Mouse (Mus musculus): ENCODE results near the gene Exoc2. TPM values are rescaled to one million over a fixed set of nuclear protein-coding genes. Genes with fewer than 3 reads are reported as not detected.

Gene Exoc2
- polyA plus RNA-seq, 1 experiment from 2014 or later, result 54.6 TPM

DNA sequence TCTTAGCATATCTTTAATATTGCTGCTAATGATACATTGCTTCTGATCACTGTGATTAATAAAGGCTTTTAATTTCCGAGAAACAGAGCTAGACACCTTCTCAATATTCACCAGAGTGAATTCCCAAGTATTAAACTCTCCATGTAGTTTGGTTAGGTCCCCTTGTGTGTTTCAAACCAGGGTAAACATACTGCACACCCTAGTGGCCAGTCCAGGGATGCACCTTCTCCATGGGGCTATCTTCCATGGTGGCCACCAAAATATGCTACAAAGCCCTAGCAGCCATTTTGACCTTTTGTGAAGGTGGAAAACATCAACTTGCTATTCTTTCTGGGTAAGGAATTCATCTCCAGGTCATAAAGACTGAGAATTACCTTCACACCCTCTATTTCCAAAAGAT is 7.8 kb upstream of the Exoc2 start:
- no peak for DNase-seq (ENCODE audit: low spot score)
- peaks cover 5% of the 10 kb centered on the region; the same call in 1 of the 2 replicates for H3K27me3 ChIP-seq (replicated peaks; ENCODE audit: control insufficient read depth, insufficient read depth, low read length)

DNA sequence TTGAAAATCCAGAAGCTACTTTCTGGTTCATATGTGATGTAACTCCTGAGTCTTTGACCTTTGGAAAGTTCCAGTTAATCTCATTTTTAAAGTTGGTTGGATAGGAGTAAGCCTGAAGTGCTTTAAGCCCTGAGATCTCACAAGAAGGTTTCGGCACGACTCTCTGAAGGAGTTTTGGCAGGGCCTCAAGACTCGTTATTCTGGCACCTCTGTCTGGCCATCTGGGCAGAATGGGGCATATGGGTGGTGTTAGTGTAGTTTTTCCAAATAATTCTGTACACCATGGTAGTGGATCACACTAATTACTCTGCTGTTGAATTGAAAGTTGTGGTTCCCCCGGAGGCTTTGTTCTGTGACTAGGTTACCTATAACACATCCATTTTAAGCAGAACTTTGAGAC is 4.3 kb upstream of the Exoc2 start:
- 29% methylated on average over 4 of the region's 4 CpGs for WGBS
- Histone ChIP-seq H3K27ac (ENCODE audit: low read depth, low read length) (no peak overlapping the region), H3K4me2 (ENCODE audit: low read length) (no peak overlapping the region), H3K9me3 (replicated peaks; ENCODE audit: control insufficient read depth, low read length) (no peaks in the 10 kb centered on the region), H3K27me3 (replicated peaks; ENCODE audit: control insufficient read depth, insufficient read depth, low read length) (no peaks in the 10 kb centered on the region), H3K4me1 (ENCODE audit: control insufficient read depth, insufficient read depth, low read length) (peaks cover 3% of the 10 kb centered on the region; the same call in 1 of the 2 replicates), H3K36me3 (ENCODE audit: control insufficient read depth, insufficient read depth, low read length) (no peaks in the 10 kb centered on the region), H3K9ac (ENCODE audit: low read length) (no peak overlapping the region), H3K4me3 (ENCODE audit: low read depth, low read length) (no peak overlapping the region)
- DNase-seq (ENCODE audit: low spot score) (peak; percentile 78), ATAC-seq (peak; percentile 40; the same call in 1 of the 2 replicates)

More for the DNA sequence above, 7.8 kb upstream of the Exoc2 start:
- ATAC-seq, result no peak
- 86% methylated on average over 1 of the region's 1 CpGs for WGBS
- no peak overlapping the region for H3K9ac ChIP-seq (ENCODE audit: low read length)
- H3K4me2 ChIP-seq (ENCODE audit: low read length), result no peak overlapping the region
- no peaks in the 10 kb centered on the region for H3K36me3 ChIP-seq (ENCODE audit: control insufficient read depth, insufficient read depth, low read length)
- no peak overlapping the region for H3K4me3 ChIP-seq (ENCODE audit: low read depth, low read length)
- 0 out of 2 replicates have a peak, but pooled peaks cover 3% of the 10 kb centered on the region for H3K4me1 ChIP-seq (ENCODE audit: control insufficient read depth, insufficient read depth, low read length)
- H3K27ac ChIP-seq (ENCODE audit: low read depth, low read length), result no peak overlapping the region
- no peaks in the 10 kb centered on the region for H3K9me3 ChIP-seq (replicated peaks; ENCODE audit: control insufficient read depth, low read length)

DNA sequence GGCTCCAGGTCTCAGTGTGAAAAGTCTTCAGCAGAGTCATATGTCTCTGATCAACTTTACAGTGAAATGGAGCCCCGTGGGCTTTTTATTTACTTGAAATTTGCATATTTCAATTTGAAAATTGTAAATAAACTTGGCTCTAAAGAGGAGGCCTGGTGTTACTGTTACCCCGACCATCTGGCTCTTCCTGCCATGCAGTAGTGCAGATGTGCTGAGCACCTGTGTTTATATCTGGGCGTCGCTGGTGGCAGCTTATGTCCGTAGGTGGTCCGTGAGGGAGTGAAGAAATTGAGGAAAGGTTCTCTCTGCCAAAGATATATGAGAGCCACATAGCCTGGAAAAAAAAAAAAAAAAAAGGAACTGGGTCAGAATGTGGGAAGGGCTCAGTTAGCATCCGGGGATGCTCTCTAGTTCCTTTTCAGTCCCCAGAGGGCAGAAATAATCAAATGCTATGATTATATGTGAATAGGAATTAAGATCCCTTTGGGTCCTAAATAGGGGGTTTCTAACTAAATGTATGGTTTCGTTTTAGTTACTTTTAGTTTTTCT is 2.7 kb upstream of the Exoc2 start:
- no peak overlapping the region for H3K4me3 ChIP-seq (ENCODE audit: low read depth, low read length)
- H3K27ac ChIP-seq (ENCODE audit: low read depth, low read length), result no peak overlapping the region
- H3K9me3 ChIP-seq (replicated peaks; ENCODE audit: control insufficient read depth, low read length), result no peaks in the 10 kb centered on the region
- H3K27me3 ChIP-seq (replicated peaks; ENCODE audit: control insufficient read depth, insufficient read depth, low read length), result no peaks in the 10 kb centered on the region
- H3K4me1 ChIP-seq (ENCODE audit: control insufficient read depth, insufficient read depth, low read length), result peaks cover 6% of the 10 kb centered on the region; the same call in 1 of the 2 replicates
- no peaks in the 10 kb centered on the region for H3K36me3 ChIP-seq (ENCODE audit: control insufficient read depth, insufficient read depth, low read length)
- WGBS, result 53% methylated on average over 8 of the region's 8 CpGs
- no peak for ATAC-seq
- no peak for DNase-seq (ENCODE audit: low spot score)
- no peak overlapping the region for H3K9ac ChIP-seq (ENCODE audit: low read length)
- no peak overlapping the region for H3K4me2 ChIP-seq (ENCODE audit: low read length)

DNA sequence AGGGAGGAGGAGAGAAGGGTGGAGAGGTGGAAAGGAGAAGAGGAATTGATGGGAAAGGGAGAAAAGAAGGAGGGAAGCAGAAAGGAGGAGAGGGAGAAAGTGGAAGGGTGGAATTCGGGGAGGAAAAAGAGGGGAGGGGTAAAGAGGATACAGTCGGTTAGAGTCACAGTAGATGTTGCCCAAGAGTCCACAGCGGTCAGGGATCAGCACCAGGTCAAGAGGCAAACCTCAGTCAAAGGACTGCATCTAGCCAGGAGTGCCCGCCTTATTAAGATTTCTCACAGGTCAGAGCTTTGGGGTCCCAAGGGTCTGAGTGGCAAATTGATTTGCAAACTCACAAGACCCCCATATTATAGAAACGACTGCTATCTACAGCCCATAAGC is 346 bp upstream of the Exoc2 start:
- Histone ChIP-seq H3K4me2 (ENCODE audit: low read length) (peak overlapping the region; percentile 54), H3K27me3 (replicated peaks; ENCODE audit: control insufficient read depth, insufficient read depth, low read length) (no peaks in the 10 kb centered on the region), H3K27ac (ENCODE audit: low read depth, low read length) (no peak overlapping the region), H3K36me3 (ENCODE audit: control insufficient read depth, insufficient read depth, low read length) (no peaks in the 10 kb centered on the region), H3K9ac (ENCODE audit: low read length) (peak overlapping the region; percentile 90), H3K4me1 (ENCODE audit: control insufficient read depth, insufficient read depth, low read length) (peaks cover 6% of the 10 kb centered on the region; the same call in 1 of the 2 replicates), H3K9me3 (replicated peaks; ENCODE audit: control insufficient read depth, low read length) (no peaks in the 10 kb centered on the region), H3K4me3 (ENCODE audit: low read depth, low read length) (peak overlapping the region; percentile 80)
- 26% methylated on average over 5 of the region's 5 CpGs for WGBS
- ATAC-seq, result peak; percentile 45; the same call in 1 of the 2 replicates
- no peak for DNase-seq (ENCODE audit: low spot score)

DNA sequence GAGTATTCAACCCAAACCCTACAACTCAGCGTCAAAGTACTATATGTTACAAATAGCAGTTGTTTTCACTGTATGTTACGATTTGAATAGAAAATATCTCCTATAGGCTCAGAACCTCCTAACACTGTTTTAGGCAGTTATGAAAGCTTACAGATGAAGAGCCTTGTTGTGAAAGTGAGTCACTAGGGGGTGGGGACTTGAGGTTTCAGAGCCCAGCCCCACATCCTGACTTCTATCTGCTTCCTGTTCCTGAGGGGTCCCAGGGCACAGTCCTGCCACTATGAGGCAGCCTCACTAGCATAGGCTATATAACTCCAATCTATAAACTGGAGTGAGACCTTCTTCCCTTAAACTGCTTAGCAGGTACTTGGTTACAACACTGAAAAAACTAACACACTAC is 1.8 kb downstream of the Exoc2 start:
- Histone ChIP-seq H3K4me3 (ENCODE audit: low read depth, low read length) (no peak overlapping the region), H3K4me1 (ENCODE audit: control insufficient read depth, insufficient read depth, low read length) (peaks cover 9% of the 10 kb centered on the region; the same call in 1 of the 2 replicates), H3K9ac (ENCODE audit: low read length) (no peak overlapping the region), H3K9me3 (replicated peaks; ENCODE audit: control insufficient read depth, low read length) (no peaks in the 10 kb centered on the region), H3K4me2 (ENCODE audit: low read length) (no peak overlapping the region), H3K27ac (ENCODE audit: low read depth, low read length) (no peak overlapping the region), H3K27me3 (replicated peaks; ENCODE audit: control insufficient read depth, insufficient read depth, low read length) (no peaks in the 10 kb centered on the region), H3K36me3 (ENCODE audit: control insufficient read depth, insufficient read depth, low read length) (no peaks in the 10 kb centered on the region)
- no peak for DNase-seq (ENCODE audit: low spot score)
- no peak for ATAC-seq
- 91% methylated on average over 2 of the region's 2 CpGs for WGBS

DNA sequence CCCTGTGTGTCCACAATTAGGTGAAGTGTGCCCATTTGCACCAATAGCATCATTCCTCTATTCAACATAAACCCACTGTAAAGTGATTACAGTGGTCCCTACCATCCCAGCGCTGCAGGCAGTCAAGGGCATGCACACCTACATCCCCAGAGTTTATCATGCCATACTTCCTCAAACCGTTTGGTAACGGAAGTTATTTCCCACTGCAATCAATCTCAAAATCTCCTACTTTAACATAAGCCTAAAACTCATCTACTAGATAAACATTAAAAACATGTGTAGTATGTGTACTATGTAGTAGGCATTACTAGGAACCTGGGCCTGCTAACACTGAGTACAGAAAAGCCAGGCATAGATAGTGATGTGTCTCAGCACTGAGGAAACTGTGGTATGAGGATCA is 2.8 kb downstream of the Exoc2 start:
- no peak overlapping the region for H3K4me3 ChIP-seq (ENCODE audit: low read depth, low read length)
- no peak overlapping the region for H3K4me2 ChIP-seq (ENCODE audit: low read length)
- H3K9ac ChIP-seq (ENCODE audit: low read length), result no peak overlapping the region
- WGBS, result 96% methylated on average over 3 of the region's 3 CpGs
- DNase-seq (ENCODE audit: low spot score) (no peak), ATAC-seq (no peak)
- H3K27me3 ChIP-seq (replicated peaks; ENCODE audit: control insufficient read depth, insufficient read depth, low read length), result no peaks in the 10 kb centered on the region
- H3K9me3 ChIP-seq (replicated peaks; ENCODE audit: control insufficient read depth, low read length), result no peaks in the 10 kb centered on the region
- H3K27ac ChIP-seq (ENCODE audit: low read depth, low read length), result no peak overlapping the region
- peaks cover 12% of the 10 kb centered on the region; the same call in 1 of the 2 replicates for H3K4me1 ChIP-seq (ENCODE audit: control insufficient read depth, insufficient read depth, low read length)
- H3K36me3 ChIP-seq (ENCODE audit: control insufficient read depth, insufficient read depth, low read length), result no peaks in the 10 kb centered on the region

DNA sequence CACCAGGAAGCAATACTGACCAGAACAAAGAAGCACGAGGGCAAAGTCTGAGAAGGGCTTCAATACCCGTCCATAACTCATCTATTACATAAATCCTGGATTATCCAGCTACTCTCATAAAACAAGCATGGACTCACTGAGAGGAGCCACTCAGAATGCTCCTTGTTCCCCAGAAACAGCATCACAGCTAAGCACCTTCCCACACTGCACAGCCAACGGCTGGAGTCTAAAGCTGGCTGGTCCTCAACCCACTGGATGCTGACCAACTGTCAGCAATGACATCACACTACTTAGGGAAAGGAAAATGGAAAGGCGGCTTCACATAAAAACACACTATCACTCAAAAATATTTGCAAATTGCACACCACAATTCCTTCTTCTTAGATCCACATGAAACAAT is 5.6 kb downstream of the Exoc2 start:
- H3K27ac ChIP-seq (ENCODE audit: low read depth, low read length), result no peak overlapping the region
- H3K4me1 ChIP-seq (ENCODE audit: control insufficient read depth, insufficient read depth, low read length), result peaks cover 9% of the 10 kb centered on the region; the same call in 1 of the 2 replicates
- no peak overlapping the region for H3K9ac ChIP-seq (ENCODE audit: low read length)
- no peaks in the 10 kb centered on the region for H3K36me3 ChIP-seq (ENCODE audit: control insufficient read depth, insufficient read depth, low read length)
- no peak overlapping the region for H3K4me2 ChIP-seq (ENCODE audit: low read length)
- H3K27me3 ChIP-seq (replicated peaks; ENCODE audit: control insufficient read depth, insufficient read depth, low read length), result no peaks in the 10 kb centered on the region
- DNase-seq (ENCODE audit: low spot score) (no peak), ATAC-seq (no peak)
- H3K4me3 ChIP-seq (ENCODE audit: low read depth, low read length), result no peak overlapping the region
- H3K9me3 ChIP-seq (replicated peaks; ENCODE audit: control insufficient read depth, low read length), result no peaks in the 10 kb centered on the region
- 67% methylated on average over 4 of the region's 4 CpGs for WGBS

DNA sequence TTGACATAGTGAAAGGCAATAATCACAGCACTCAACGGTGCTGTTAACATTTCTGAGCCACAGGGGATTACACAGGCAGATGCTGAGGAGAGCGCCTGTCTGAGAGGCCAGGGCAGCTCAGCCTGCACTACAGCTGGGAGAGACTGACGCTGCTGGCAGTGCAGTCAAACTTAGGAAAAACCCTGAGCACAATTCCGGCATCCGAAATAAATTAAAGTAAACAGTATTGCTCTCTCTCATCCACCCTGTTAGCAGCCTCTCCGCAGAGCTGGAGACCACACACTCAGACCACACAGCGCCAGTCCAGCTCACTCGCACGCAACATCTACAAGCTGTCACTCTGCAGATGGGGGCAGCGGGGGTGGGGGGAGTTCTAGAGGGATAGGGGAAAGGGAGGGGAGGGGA is 7.4 kb downstream of the Exoc2 start:
- H3K27me3 ChIP-seq (replicated peaks; ENCODE audit: control insufficient read depth, insufficient read depth, low read length), result no peaks in the 10 kb centered on the region
- H3K4me1 ChIP-seq (ENCODE audit: control insufficient read depth, insufficient read depth, low read length), result peaks cover 7% of the 10 kb centered on the region; the same call in 1 of the 2 replicates
- H3K4me3 ChIP-seq (ENCODE audit: low read depth, low read length), result no peak overlapping the region
- H3K9me3 ChIP-seq (replicated peaks; ENCODE audit: control insufficient read depth, low read length), result no peaks in the 10 kb centered on the region
- H3K27ac ChIP-seq (ENCODE audit: low read depth, low read length), result no peak overlapping the region
- ATAC-seq, result peak; percentile 72
- peak overlapping the region; percentile 17; the same call in 1 of the 2 replicates for H3K4me2 ChIP-seq (ENCODE audit: low read length)
- H3K36me3 ChIP-seq (ENCODE audit: control insufficient read depth, insufficient read depth, low read length), result no peaks in the 10 kb centered on the region
- WGBS, result 17% methylated on average over 10 of the region's 10 CpGs
- H3K9ac ChIP-seq (ENCODE audit: low read length), result peak overlapping the region; percentile 18; the same call in 1 of the 2 replicates
- peak; percentile 22 for DNase-seq (ENCODE audit: low spot score)

DNA sequence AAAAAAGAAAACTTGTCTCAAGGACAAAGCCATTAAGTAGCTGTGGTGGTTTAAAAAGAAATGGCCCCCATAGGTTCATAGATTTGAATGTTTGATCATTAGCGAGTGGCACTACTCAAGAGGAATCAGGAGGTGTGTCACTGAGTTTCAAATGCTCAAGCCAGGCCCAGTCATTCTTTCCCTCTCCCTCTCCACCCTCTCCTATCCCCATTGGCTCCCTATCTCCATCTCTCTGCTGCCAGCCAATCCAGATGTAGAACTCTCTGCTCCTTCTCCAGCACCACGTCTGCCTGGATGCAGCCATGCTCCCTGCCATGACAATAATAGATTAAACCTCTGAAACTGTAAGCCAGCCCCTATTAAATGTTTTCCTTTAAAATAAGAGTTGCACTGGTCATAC is 12.0 kb downstream of the Exoc2 start:
- Histone ChIP-seq H3K4me2 (ENCODE audit: low read length) (no peak overlapping the region), H3K4me1 (ENCODE audit: control insufficient read depth, insufficient read depth, low read length) (peaks cover 4% of the 10 kb centered on the region; the same call in 1 of the 2 replicates), H3K9me3 (replicated peaks; ENCODE audit: control insufficient read depth, low read length) (no peaks in the 10 kb centered on the region), H3K9ac (ENCODE audit: low read length) (no peak overlapping the region), H3K36me3 (ENCODE audit: control insufficient read depth, insufficient read depth, low read length) (0 out of 2 replicates have a peak, but pooled peaks cover 5% of the 10 kb centered on the region), H3K27me3 (replicated peaks; ENCODE audit: control insufficient read depth, insufficient read depth, low read length) (no peaks in the 10 kb centered on the region), H3K27ac (ENCODE audit: low read depth, low read length) (no peak overlapping the region), H3K4me3 (ENCODE audit: low read depth, low read length) (no peak overlapping the region)
- WGBS, result 56% methylated on average over 2 of the region's 2 CpGs
- ATAC-seq (no peak), DNase-seq (ENCODE audit: low spot score) (no peak)

All from forebrain, embryonic 14.5 days (tissue).